Mouse (Mus musculus) lung, adult 2 months (tissue): ENCODE data around the gene Prkce. TPM values are rescaled to one million over a fixed set of nuclear protein-coding genes. Genes with fewer than 3 reads are reported as not detected.

Experiments
- DNase-seq: peaks from one replicate; pipeline ENCODE4 v3.0.0; 2022
- H3K4me1 ChIP-seq: fragments of 200-500 bp; 2 replicates; pipeline ENCODE4 v1.6.1; 2011; ENCODE audit warnings: low read length; ENCODE audit not compliant: control insufficient read depth, insufficient read depth
- H3K4me3 ChIP-seq: fragments of 200-500 bp; replicated peaks from 2 replicates; pipeline ENCODE3; 2011; ENCODE audit warnings: low read depth, mild to moderate bottlenecking, control low read depth, low read length; ENCODE audit errors: extremely low read depth
- CTCF ChIP-seq: fragments of 200-500 bp; IDR thresholded peaks from 2 replicates; pipeline ENCODE4 v1.5.1; 2011; ENCODE audit warnings: mild to moderate bottlenecking, low read length, control low read depth; ENCODE audit not compliant: insufficient read depth
- POLR2A ChIP-seq: fragments of 200-500 bp; IDR thresholded peaks from 2 replicates; pipeline ENCODE4 v1.6.1; 2011; ENCODE audit warnings: low read depth, mild to moderate bottlenecking, control low read depth, low read length, borderline replicate concordance; ENCODE audit errors: extremely low read depth
- WGBS: fragments of 180-500 bp; shearing (Covaris S2); methylation state at CpG from one replicate; pipeline ENCODE4 v1.1.7; 2018; 5-methylcytosine and 5-hydroxymethylcytosine counted together
- polyA plus RNA-seq: library from polyadenylated mRNA; depleted of rRNA; stranded (reverse); fragments of >200 nt; gene quantifications from 2 replicates; pipeline ENCODE4 v1.2.3, GENCODE M21; 2012

Prkce gene
- polyA plus RNA-seq, 1 experiment, result 13.5 TPM

DNA sequence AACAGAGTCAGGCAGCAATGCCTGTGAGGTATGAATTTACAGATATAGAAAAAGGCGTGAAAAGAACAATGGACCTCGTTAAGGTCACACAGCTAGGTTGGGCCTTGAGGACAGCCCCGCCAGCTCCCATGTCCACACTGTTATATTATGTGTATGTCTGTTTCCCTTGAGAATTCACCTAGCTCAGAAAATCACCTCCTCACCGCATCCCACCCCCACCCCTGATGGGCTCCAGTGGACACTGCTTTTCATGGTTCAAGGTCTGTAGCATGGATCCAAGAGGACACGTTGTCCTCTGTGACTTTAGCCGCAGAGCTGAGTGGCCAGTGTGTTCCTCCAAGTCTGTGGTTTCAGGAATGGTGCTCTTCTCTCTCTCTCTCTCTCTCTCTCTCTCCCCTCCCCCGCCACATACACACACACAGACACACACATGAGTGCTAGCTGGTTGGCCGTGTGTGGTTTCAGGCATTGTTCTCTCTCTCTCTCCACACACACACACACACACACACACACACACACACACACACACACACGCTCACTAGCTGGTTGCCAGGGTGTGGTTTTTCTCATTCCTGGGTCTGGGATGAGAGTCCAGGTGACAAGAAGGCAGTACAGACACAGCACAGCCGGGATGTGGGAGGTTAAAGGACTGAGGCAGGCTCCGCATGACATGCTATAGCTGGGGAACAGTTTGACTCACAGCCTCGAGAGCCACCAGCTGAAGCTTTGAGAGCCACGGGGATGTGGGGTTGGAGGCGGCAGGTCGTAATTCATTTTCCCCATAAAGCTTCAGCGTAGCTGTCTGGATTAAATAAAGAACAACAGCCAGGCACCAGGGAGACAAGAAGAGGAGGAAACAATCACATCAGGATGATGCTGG lies 162.7 kb downstream of the Prkce start:
- no peak for TF ChIP-seq CTCF
- TF ChIP-seq POLR2A, result no peak
- no peak for DNase-seq
- no peak overlapping the region for H3K4me3 ChIP-seq
- H3K4me1 ChIP-seq, result peaks cover 14% of the 10 kb centered on the region
- 73% methylated on average over 16 of the region's 16 CpGs for whole genome bisulfite sequencing

DNA sequence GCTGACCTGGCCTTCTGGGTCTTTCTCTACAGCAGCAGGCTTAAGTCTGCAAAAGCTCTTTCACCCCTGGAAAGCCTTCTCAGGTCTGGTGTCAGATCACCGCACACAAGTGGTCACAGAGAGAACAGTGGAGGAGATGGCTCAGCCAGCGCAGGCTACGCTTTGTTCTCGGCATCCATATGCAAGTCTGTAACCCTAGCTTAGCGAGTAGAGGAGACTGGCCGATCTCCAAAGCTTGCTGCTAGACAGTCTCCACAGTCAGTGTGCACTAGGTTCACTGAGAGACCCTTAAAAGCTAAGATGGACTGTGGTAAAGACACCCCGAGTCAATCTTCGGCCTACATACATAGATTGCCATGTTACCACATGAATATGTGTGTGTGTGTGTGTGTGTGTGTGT lies 164.2 kb downstream of the Prkce start:
- WGBS, result 92% methylated on average over 8 of the region's 8 CpGs

DNA sequence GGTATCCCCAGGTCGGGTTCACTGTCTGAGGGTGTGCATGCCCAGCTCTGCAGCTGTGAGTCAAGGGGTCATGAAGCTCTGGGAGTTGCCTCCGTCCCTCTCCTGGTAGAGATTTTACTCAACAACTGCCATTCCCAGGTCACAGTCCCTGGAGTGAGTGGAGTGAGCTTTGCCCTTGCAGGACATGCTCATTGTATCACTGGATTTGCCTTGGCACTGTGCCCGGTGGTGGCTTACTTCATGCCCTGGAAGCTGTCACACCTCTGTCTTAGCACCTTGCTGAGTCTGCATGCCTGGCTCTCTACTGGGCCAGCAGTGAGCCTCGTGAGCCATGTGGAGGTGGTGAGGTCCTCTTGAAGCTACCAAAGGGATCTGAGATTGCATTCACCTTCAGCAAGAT lies 167.4 kb downstream of the Prkce start:
- Histone ChIP-seq H3K4me1 (peaks cover 19% of the 10 kb centered on the region), H3K4me3 (no peak overlapping the region)
- WGBS, result 63% methylated on average over 4 of the region's 4 CpGs
- DNase-seq, result peak; percentile 35
- no peak for TF ChIP-seq POLR2A
- no peak for TF ChIP-seq CTCF

More for the DNA sequence above, 164.2 kb downstream of the Prkce start:
- H3K4me1 ChIP-seq, result peaks cover 19% of the 10 kb centered on the region
- TF ChIP-seq POLR2A (no peak), CTCF (no peak)
- H3K4me3 ChIP-seq, result no peak overlapping the region
- DNase-seq, result no peak

DNA sequence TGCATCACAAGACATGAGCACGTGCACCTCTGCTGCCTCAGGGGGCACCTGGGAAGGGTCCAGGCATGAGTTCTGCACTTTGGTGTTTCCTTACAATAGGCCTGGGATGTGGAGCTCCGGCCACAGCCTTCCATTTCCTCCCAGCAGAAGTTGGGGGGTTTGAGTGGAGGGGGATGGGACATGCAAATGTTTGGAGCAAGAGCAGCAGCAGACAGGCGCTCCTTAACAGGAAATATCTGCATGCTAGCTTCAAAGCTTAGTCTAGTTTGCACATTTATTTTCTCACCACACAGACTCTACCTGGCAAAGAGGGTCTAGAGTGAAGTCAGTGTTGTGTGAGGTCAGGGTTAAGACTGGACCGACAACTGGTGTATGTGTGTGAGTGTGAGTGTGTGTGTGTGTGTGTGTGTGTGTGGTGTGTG lies 169.1 kb downstream of the Prkce start:
- peaks cover 19% of the 10 kb centered on the region for H3K4me1 ChIP-seq
- WGBS, result 33% methylated on average over 4 of the region's 4 CpGs
- TF ChIP-seq POLR2A (no peak), CTCF (no peak)
- no peak for DNase-seq
- no peak overlapping the region for H3K4me3 ChIP-seq

DNA sequence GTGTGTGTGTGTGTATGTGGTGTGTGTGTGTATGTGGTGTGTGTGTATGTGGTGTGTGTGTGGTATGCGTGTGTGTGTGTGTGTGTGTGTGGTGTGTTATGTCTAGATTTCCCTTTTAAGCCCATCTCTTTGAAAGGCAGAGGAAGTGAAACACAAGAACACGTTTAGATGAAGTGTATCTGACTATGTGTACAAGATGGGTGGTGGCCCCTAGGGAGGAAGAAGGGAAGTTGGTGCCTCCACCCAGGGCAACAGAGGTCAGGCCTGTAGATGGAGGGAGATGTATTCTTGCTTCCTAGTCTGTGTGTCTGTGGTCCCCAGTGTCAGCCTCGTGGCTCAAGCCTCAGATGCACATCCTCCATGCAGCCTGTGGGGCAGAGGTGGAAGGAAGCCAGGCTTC lies 169.5 kb downstream of the Prkce start:
- no peak for TF ChIP-seq POLR2A
- H3K4me3 ChIP-seq, result no peak overlapping the region
- peaks cover 19% of the 10 kb centered on the region for H3K4me1 ChIP-seq
- no peak for DNase-seq
- WGBS, result 37% methylated on average over 3 of the region's 3 CpGs

DNA sequence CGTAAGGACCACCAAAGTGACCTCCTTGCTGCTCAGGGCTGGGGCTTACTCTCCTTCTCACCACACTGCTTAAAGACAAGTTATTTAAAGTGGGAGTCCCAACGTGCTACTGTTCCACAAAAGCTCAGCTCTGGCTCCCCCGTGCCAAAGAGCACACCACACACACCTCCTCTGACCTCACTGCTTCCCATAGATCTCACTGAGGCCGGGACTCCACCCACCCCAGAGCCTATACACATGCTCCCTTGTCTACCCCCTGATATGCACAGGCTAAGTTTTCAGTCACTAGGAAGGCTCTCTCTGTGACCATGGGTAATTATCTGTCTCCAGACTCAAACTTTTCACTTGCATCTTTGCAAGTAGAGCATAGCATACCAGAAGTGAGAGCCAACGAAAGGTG lies 170.7 kb downstream of the Prkce start:
- Histone ChIP-seq H3K4me1 (peaks cover 19% of the 10 kb centered on the region), H3K4me3 (no peak overlapping the region)
- WGBS, result 68% methylated on average over 5 of the region's 5 CpGs
- TF ChIP-seq CTCF (no peak), POLR2A (no peak)
- DNase-seq, result no peak

DNA sequence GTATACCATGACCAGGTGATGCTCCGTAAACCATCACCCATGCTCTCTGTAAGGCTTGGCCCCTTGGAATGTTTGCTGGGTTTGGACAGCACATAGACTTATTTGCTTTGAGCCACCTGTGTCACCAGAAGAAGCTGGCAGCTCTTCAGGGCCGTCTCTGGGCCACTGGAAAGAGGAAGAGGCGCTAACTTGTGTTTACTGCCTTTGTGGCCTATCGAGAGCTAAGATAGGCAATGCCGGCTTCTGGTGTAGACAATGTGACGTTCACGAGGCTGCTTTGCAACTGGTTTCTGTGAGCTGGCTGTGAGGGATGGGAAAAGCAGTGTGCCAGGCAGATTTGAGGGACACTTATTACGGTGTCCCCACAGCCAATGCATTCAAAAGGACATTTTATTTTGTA lies 176.4 kb downstream of the Prkce start:
- H3K4me3 ChIP-seq, result no peak overlapping the region
- H3K4me1 ChIP-seq, result no peaks in the 10 kb centered on the region; the same call in 1 of the 2 replicates
- TF ChIP-seq POLR2A (no peak), CTCF (no peak)
- WGBS, result 29% methylated on average over 8 of the region's 8 CpGs
- DNase-seq, result no peak

DNA sequence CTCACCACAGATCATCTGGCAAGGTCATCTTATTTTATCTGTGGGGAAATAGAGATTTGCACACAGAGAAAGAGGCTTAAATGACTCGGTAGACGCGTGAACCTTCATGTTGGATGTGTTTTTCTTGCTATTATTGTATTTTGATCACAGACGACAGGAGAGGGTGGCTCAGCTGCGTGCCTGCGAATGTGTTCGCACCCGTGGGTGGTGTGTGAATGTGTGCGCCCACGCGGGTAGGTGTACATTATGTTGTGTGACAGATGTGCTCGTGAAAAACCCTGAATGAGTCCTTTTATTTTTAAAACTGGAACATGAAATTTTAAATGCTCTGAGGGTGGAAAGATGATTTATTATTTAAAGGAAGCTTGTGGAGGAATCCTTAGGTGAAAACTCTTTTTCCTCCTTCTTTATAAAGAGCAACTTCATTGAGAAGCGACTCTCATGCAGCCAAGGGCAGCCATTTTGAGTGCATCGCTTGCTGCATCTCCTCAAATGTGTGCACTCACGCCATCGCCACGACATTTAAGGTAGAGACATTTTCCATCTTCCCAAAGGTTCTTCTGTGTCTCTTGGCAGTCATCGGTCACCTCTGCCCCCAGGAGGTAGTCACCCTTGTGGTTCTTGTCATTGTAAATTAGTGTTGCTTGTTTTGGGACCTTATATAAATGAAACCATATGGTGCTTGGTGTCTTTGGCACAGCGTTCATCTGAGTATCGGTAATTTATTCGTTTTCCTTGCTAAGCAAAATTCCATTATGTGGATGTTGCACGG lies 177.8 kb downstream of the Prkce start:
- H3K4me1 ChIP-seq, result peaks cover 1% of the 10 kb centered on the region; the same call in 1 of the 2 replicates
- TF ChIP-seq POLR2A, result no peak
- TF ChIP-seq CTCF, result no peak
- WGBS, result 93% methylated on average over 22 of the region's 22 CpGs
- DNase-seq, result no peak
- H3K4me3 ChIP-seq, result no peak overlapping the region

DNA sequence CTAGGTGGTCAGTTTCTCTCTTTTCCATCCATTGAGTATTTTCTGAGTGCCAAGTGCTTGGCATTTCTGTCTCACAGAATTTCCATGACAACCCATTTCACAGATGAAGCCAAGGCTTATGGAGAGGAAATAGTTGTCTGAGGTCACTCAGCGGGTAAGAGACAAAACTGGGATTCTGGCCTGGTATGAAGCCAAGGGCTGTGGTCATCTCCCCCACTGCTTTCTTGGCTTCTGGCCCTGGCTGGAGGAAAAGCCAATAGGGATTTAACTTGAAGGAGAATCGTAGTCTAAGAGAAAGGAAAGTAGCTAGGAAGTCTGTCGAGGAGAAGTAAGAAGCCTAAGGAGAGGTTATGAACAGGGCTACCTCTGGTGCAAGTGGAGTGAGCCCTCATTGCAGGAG lies 182.7 kb downstream of the Prkce start:
- Histone ChIP-seq H3K4me3 (no peak overlapping the region), H3K4me1 (peaks cover 19% of the 10 kb centered on the region)
- TF ChIP-seq CTCF (no peak), POLR2A (no peak)
- DNase-seq, result no peak
- 28% methylated on average over 3 of the region's 3 CpGs for WGBS

DNA sequence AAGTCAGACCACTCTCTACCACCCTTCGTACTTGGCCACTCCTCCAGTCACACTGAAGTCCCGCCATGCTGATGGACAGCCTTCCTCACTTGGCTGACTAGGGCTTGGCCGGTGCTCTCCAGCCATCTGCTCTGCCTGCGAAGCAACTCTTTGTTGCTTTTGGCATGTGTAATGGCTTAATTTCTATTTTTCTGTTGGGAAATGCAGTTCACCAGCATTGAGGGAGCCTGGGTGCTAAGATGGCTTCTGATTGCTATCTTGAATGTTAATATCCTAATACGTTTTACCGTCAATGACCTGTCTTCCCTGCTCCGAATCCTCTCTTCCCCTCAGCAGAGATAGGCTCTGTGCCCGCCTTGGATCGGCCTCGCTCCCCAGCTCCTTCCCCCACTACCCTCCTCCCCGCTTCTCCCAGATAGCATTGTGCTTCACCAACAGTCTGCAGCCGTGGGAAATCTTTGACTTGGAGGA lies 183.2 kb downstream of the Prkce start:
- Histone ChIP-seq H3K4me1 (peaks cover 21% of the 10 kb centered on the region), H3K4me3 (no peak overlapping the region)
- WGBS, result 53% methylated on average over 12 of the region's 12 CpGs
- DNase-seq, result no peak
- TF ChIP-seq POLR2A (no peak), CTCF (no peak)
